Mouse (Mus musculus) cerebellum, adult 2 months (tissue): ENCODE data around the gene Kcnh1. TPM values are rescaled to one million over a fixed set of nuclear protein-coding genes. Genes with fewer than 3 reads are reported as not detected.

Experiments
- DNase-seq, 2 experiments: peaks; one replicate each; pipeline ENCODE4 v3.0.0; 2021
- H3K27ac ChIP-seq: fragments of 200-500 bp; 2 replicates; pipeline ENCODE4 v1.5.1; 2012; ENCODE audit warnings: low read length, control low read depth, inconsistent platforms; ENCODE audit not compliant: insufficient read depth
- H3K27me3 ChIP-seq: fragments of 200-500 bp; 2 replicates; pipeline ENCODE4 v1.6.1; 2012; ENCODE audit warnings: inconsistent platforms, mild to moderate bottlenecking, low read length, moderate library complexity; ENCODE audit not compliant: control insufficient read depth, insufficient read depth
- H3K4me1 ChIP-seq: fragments of 200-500 bp; 2 replicates; pipeline ENCODE4 v1.6.1; 2011; ENCODE audit warnings: low read length; ENCODE audit not compliant: control insufficient read depth, insufficient read depth
- H3K4me3 ChIP-seq: fragments of 200-500 bp; replicated peaks from 2 replicates; pipeline ENCODE3; 2011; ENCODE audit warnings: mild to moderate bottlenecking, low read depth, low read length, control low read depth; ENCODE audit not compliant: insufficient read depth
- CTCF ChIP-seq: fragments of 200-500 bp; IDR thresholded peaks from 2 replicates; pipeline ENCODE4 v1.5.1; 2011; ENCODE audit warnings: low read depth, mild to moderate bottlenecking, control low read depth, low read length, moderate library complexity, borderline replicate concordance; ENCODE audit not compliant: insufficient read depth
- POLR2A ChIP-seq: fragments of 200-500 bp; IDR thresholded peaks from 2 replicates; pipeline ENCODE4 v1.6.1; 2011; ENCODE audit warnings: low read length, control low read depth, borderline replicate concordance; ENCODE audit not compliant: insufficient read depth
- WGBS: fragments of 180-500 bp; shearing (Covaris S2); methylation state at CpG from one replicate; pipeline ENCODE4 v1.1.7; 2018; 5-methylcytosine and 5-hydroxymethylcytosine counted together
- polyA plus RNA-seq: library from polyadenylated mRNA; depleted of rRNA; stranded (reverse); fragments of >200 nt; gene quantifications from 2 replicates; pipeline ENCODE4 v1.2.3, GENCODE M21; 2012

The Kcnh1 gene
- polyA plus RNA-seq, 1 experiment: 18.6 TPM

- 92% methylated on average over 9 of the region's 9 CpGs for WGBS
- no peaks in the 10 kb centered on the region for H3K27me3 ChIP-seq
- no peak for DNase-seq
- H3K27ac ChIP-seq: no peak overlapping the region
- TF ChIP-seq POLR2A (no peak), CTCF (no peak)
- no peak overlapping the region for H3K4me3 ChIP-seq
- peaks cover 9% of the 10 kb centered on the region; the same call in 1 of the 2 replicates for H3K4me1 ChIP-seq
Measured at GRCm38 (mm10) chr1:192269911-192270310, 79.3 kb downstream of the Kcnh1 start.

DNA sequence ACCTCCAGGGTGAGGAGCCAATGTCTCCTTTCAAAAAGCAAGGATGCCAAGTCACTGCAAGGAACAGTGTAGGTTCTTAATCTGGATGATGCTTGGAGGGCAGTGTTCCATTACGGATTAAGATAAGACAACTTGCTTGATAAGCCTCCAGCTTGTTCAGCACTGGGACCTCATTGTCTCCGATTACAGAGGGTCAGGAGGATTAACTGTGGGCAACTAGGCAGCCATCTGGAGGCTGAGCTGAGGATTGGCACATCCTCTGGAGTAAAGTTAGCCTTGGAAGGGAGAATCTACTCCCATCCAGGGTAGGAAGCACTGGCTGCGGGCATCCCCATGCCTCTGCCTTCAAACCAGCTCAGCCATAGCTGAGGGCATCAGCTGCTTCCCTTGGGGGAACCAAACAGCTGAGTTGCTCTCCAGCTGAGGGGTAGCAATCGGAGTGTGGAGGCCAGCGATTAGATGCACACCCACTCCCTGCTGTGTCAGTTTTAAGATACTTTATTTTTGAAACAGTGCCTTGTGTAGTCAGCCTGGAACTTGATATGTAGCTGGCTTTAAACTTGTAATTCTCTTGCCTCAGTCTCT, 87.3 kb downstream of the Kcnh1 start:
- no peak for DNase-seq
- no peaks in the 10 kb centered on the region for H3K27me3 ChIP-seq
- WGBS: 40% methylated on average over 5 of the region's 5 CpGs
- no peak overlapping the region for H3K4me3 ChIP-seq
- TF ChIP-seq POLR2A (no peak), CTCF (no peak)
- peaks cover 17% of the 10 kb centered on the region for H3K4me1 ChIP-seq
- no peak overlapping the region for H3K27ac ChIP-seq

GRCm38 (mm10) chr1:192284340-192284739, 93.8 kb downstream of the Kcnh1 start:
- WGBS: 10% methylated on average over 3 of the region's 3 CpGs
- Histone ChIP-seq H3K27me3 (no peaks in the 10 kb centered on the region), H3K4me1 (peaks cover 27% of the 10 kb centered on the region), H3K27ac (peak overlapping the region; percentile 4; the same call in 1 of the 2 replicates), H3K4me3 (no peak overlapping the region)
- no peak for TF ChIP-seq POLR2A
- DNase-seq: peak; percentile 76 to 85

GRCm38 (mm10) chr1:192284950-192285349, 94.4 kb downstream of the Kcnh1 start:
- no peak overlapping the region for H3K27ac ChIP-seq
- H3K27me3 ChIP-seq: no peaks in the 10 kb centered on the region
- peaks cover 27% of the 10 kb centered on the region for H3K4me1 ChIP-seq
- WGBS: 77% methylated on average over 3 of the region's 3 CpGs
- no peak for TF ChIP-seq POLR2A
- TF ChIP-seq CTCF: no peak
- no peak overlapping the region for H3K4me3 ChIP-seq
- no peak for DNase-seq

GRCm38 (mm10) chr1:192288456-192288855, 97.9 kb downstream of the Kcnh1 start:
- Histone ChIP-seq H3K4me3 (no peak overlapping the region), H3K27me3 (no peaks in the 10 kb centered on the region), H3K4me1 (peaks cover 18% of the 10 kb centered on the region), H3K27ac (no peak overlapping the region)
- WGBS: 77% methylated on average over 8 of the region's 8 CpGs
- no peak for TF ChIP-seq POLR2A
- TF ChIP-seq CTCF: no peak
- no peak for DNase-seq

DNA sequence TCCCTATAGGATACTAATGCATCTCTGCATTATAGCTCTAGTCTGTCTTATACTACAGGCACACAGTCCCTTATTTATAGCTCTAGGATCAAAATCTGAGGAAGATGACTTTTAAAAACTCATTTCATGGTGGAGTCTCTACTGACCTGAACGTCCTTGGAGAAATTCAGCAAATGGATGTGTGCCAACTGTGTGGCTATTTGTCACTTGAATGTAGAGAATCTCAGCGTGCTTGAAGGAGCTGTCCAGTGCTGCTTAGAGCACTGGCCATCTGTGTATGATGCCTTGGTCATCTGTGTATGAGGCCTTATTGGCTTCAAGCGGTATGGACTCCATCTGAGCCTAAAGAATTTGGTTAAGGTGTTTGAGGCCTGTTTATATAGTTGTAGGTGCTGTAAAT, 100.7 kb downstream of the Kcnh1 start:
- DNase-seq: no peak
- no peak for TF ChIP-seq CTCF
- no peak for TF ChIP-seq POLR2A
- Histone ChIP-seq H3K27me3 (no peaks in the 10 kb centered on the region), H3K27ac (no peak overlapping the region), H3K4me3 (no peak overlapping the region), H3K4me1 (peaks cover 21% of the 10 kb centered on the region)
- WGBS: 47% methylated on average over 3 of the region's 3 CpGs

GRCm38 (mm10) chr1:192293391-192293790, 102.8 kb downstream of the Kcnh1 start:
- TF ChIP-seq CTCF: no peak
- no peak for TF ChIP-seq POLR2A
- Histone ChIP-seq H3K4me3 (no peak overlapping the region), H3K4me1 (peaks cover 21% of the 10 kb centered on the region), H3K27me3 (no peaks in the 10 kb centered on the region), H3K27ac (no peak overlapping the region)
- 83% methylated on average over 4 of the region's 4 CpGs for WGBS
- DNase-seq: no peak

DNA sequence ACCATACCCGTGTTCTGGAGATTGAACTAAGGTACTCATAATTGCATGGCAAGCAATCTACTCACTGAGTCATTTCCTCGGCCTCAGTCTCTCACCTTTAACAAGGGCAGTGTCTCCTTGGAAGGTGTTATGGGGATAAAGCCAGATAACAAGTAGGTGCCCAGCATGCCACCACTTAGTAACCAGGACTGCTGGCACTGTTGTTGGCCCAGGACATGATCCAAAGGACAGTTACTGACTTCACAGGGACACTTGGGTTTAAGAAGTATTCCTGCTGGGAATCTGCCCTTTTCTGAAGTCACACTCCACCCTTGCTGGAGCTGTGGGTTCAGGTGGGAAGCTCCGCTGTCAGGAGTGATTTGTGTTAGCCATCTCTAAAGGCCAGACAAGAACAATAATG, 103.3 kb downstream of the Kcnh1 start:
- no peaks in the 10 kb centered on the region for H3K27me3 ChIP-seq
- H3K4me3 ChIP-seq: no peak overlapping the region
- 53% methylated on average over 3 of the region's 3 CpGs for WGBS
- peaks cover 21% of the 10 kb centered on the region for H3K4me1 ChIP-seq
- peak in 1 of 2 experiments; percentile 60 for DNase-seq
- no peak for TF ChIP-seq CTCF
- TF ChIP-seq POLR2A: no peak
- H3K27ac ChIP-seq: no peak overlapping the region
